Mouse (Mus musculus) MEL (cell line): ENCODE measurements around the gene Baz2a. TPM values are rescaled to one million over a fixed set of nuclear protein-coding genes. Genes with fewer than 3 reads are reported as not detected.
A peak's percentile ranks its signal among the peaks of the same experiment; 100 is the strongest.

ENCODE experiments used
- DNase-seq: peaks from one replicate; pipeline ENCODE4 v3.0.0; 2011; ENCODE audit warnings: low read depth, low spot score
- H3K27ac ChIP-seq: 2 replicates; pipeline ENCODE4 v1.5.1; 2012; ENCODE audit warnings: low read depth, mild to moderate bottlenecking, control low read depth, low read length, moderate library complexity; ENCODE audit not compliant: control insufficient read depth
- H3K27me3 ChIP-seq, 2 experiments: fragments of 150-350 bp in 1 of 2; sonication (generic) in 1 of 2; 2 replicates each; pipeline ENCODE4 v1.6.1; 2012; ENCODE audit warnings: low read length in 2 of 2, mild to moderate bottlenecking in 2 of 2, improper control_type of control experiment in 1 of 2, moderate library complexity in 1 of 2; ENCODE audit not compliant: insufficient read depth in 2 of 2, control insufficient read depth in 1 of 2
- H3K36me3 ChIP-seq, 2 experiments: 2 replicates each; pipeline ENCODE4 v1.6.1; 2012 to 2014; ENCODE audit warnings: low read length in 2 of 2, improper control_type of control experiment in 1 of 2, inconsistent platforms in 1 of 2, mild to moderate bottlenecking in 1 of 2; ENCODE audit not compliant: insufficient read depth in 2 of 2, control insufficient read depth in 1 of 2
- H3K4me1 ChIP-seq, 2 experiments: fragments of 150-350 bp in 1 of 2; sonication (generic) in 1 of 2; 2 replicates each; pipeline ENCODE4 v1.6.1; 2012; ENCODE audit warnings: low read length in 2 of 2, improper control_type of control experiment in 1 of 2, mild to moderate bottlenecking in 1 of 2; ENCODE audit not compliant: insufficient read depth in 2 of 2, control insufficient read depth in 1 of 2
- H3K4me3 ChIP-seq, 2 experiments: fragments of 150-350 bp in 1 of 2; sonication (generic) in 1 of 2; 2 replicates each; pipeline ENCODE4 v1.5.1; 2012; ENCODE audit warnings: low read depth in 2 of 2, low read length in 2 of 2, mild to moderate bottlenecking in 2 of 2, moderate library complexity in 2 of 2, control low read depth in 1 of 2, improper control_type of control experiment in 1 of 2; ENCODE audit not compliant: control insufficient read depth in 1 of 2, insufficient read depth in 1 of 2
- H3K79me2 ChIP-seq: 2 replicates; pipeline ENCODE4 v1.6.1; 2012; ENCODE audit warnings: mild to moderate bottlenecking, low read length, moderate library complexity; ENCODE audit not compliant: control insufficient read depth, poor library complexity, insufficient read depth
- H3K9ac ChIP-seq: 2 replicates; pipeline ENCODE4 v1.6.1; 2012; ENCODE audit warnings: low read depth, mild to moderate bottlenecking, control low read depth, low read length, moderate library complexity; ENCODE audit not compliant: control insufficient read depth, poor library complexity, severe bottlenecking
- H3K9me3 ChIP-seq: fragments of 150-350 bp; sonication (generic); replicated peaks from 2 replicates; pipeline ENCODE4 v1.6.1; 2012; ENCODE audit warnings: mild to moderate bottlenecking, low read length, improper control_type of control experiment, moderate library complexity; ENCODE audit not compliant: insufficient read depth
- E2F4 ChIP-seq: IDR thresholded peaks from 2 replicates; pipeline ENCODE4 v1.6.1; 2011; ENCODE audit warnings: low read depth, low read length, improper control_type of control experiment, borderline replicate concordance
- HCFC1 ChIP-seq: IDR thresholded peaks from 2 replicates; pipeline ENCODE4 v1.6.1; 2012; ENCODE audit warnings: low read depth, mild to moderate bottlenecking, inconsistent platforms, low read length, improper control_type of control experiment, moderate library complexity
- KAT2A ChIP-seq: conservative IDR thresholded peaks from 2 replicates; pipeline ENCODE4 v1.6.1; 2012; ENCODE audit warnings: low read depth, low read length, improper control_type of control experiment, inconsistent platforms
- MAZ ChIP-seq: IDR thresholded peaks from 2 replicates; pipeline ENCODE4 v1.6.1; 2012; ENCODE audit warnings: low read depth, mild to moderate bottlenecking, inconsistent platforms, low read length, improper control_type of control experiment
- POLR2A ChIP-seq, 2 experiments: IDR thresholded peaks; 2 replicates each; pipeline ENCODE4 v1.6.1; 2011 to 2012; ENCODE audit warnings: low read length in 2 of 2, mild to moderate bottlenecking in 2 of 2, control low read depth in 1 of 2, improper control_type of control experiment in 1 of 2, low read depth in 1 of 2, moderate library complexity in 1 of 2; ENCODE audit not compliant: control insufficient read depth in 1 of 2, insufficient read depth in 1 of 2, poor library complexity in 1 of 2
- POLR2AphosphoS5 ChIP-seq: IDR thresholded peaks from 2 replicates; pipeline ENCODE4 v1.6.1; 2012; ENCODE audit warnings: low read depth, borderline replicate concordance, mild to moderate bottlenecking, inconsistent platforms, low read length, moderate library complexity, mixed read lengths
- SIN3A ChIP-seq: IDR thresholded peaks from 2 replicates; pipeline ENCODE4 v1.6.1; 2012; ENCODE audit warnings: low read length, improper control_type of control experiment, inconsistent platforms
- SMC3 ChIP-seq: IDR thresholded peaks from 2 replicates; pipeline ENCODE4 v1.6.1; 2011; ENCODE audit warnings: low read depth, low read length, improper control_type of control experiment
- USF1 ChIP-seq: IDR thresholded peaks from 2 replicates; pipeline ENCODE4 v1.6.1; 2014; ENCODE audit warnings: low read depth, mild to moderate bottlenecking, inconsistent platforms, low read length, improper control_type of control experiment, moderate library complexity
- ZC3H11A ChIP-seq: IDR thresholded peaks from 2 replicates; pipeline ENCODE4 v1.6.1; 2012; ENCODE audit warnings: low read depth, mild to moderate bottlenecking, inconsistent platforms, low read length, improper control_type of control experiment
- ZKSCAN1 ChIP-seq: IDR thresholded peaks from 2 replicates; pipeline ENCODE4 v1.6.1; 2012; ENCODE audit warnings: low read depth, mild to moderate bottlenecking, inconsistent platforms, low read length, improper control_type of control experiment, moderate library complexity
- polyA plus RNA-seq, 2 experiments: library from polyadenylated mRNA; stranded (reverse) in 1 of 2; unstranded in 1 of 2; fragments of >175 nt in 1 of 2; fragments of >200 nt in 1 of 2; gene quantifications; 2 replicates each; pipeline versions ENCODE4 v1.2.1 to v1.2.4; 2012; ENCODE audit warnings: low replicate concordance in 2 of 2, low read depth in 1 of 2; ENCODE audit not compliant: insufficient read length in 2 of 2, insufficient read depth in 1 of 2, missing spikeins in 1 of 2
- total RNA-seq: library from RNA; depleted of rRNA; stranded (reverse); fragments of 300-350 nt; gene quantifications from 2 replicates; pipeline ENCODE4 v1.2.3, GENCODE M21; 2012

Gene Baz2a
- total and polyA plus RNA-seq, 3 experiments: 5.5 to 46.0 (median 33.8) TPM

- no peak for TF ChIP-seq HCFC1
- TF ChIP-seq ZC3H11A: no peak
- TF ChIP-seq SIN3A: no peak
- TF ChIP-seq MAZ: no peak
- Histone ChIP-seq H3K9ac (no peak overlapping the region), H3K27ac (no peak overlapping the region), H3K36me3 (peaks cover 53% of the 10 kb centered on the region in 2 experiments), H3K4me3 (no peak overlapping the region), H3K79me2 (peaks cover 73% of the 10 kb centered on the region), H3K9me3 (no peaks in the 10 kb centered on the region), H3K27me3 (no peaks in the 10 kb centered on the region), H3K4me1 (peaks cover 8 to 16% of the 10 kb centered on the region in 2 experiments)
- no peak for DNase-seq
Observed at GRCm38 (mm10) chr10:128041636-128042035, 49.7 kb upstream of the Baz2a start.

- H3K4me1 ChIP-seq: peaks cover 8 to 15% of the 10 kb centered on the region in 2 experiments
Observed at GRCm38 (mm10) chr10:128042466-128042865, 48.9 kb upstream of the Baz2a start.

GRCm38 (mm10) chr10:128043041-128043835, 48.1 kb upstream of the Baz2a start:
- 0 out of 4 replicates have a peak, but pooled peaks of 1 of the 2 experiments have one; percentile 29 for TF ChIP-seq POLR2A (IDR thresholded peaks at IDR 0.05; ENCODE audit: control insufficient read depth in 1 of 2, insufficient read depth in 1 of 2, low read depth in 1 of 2, low read length in 2 of 2, poor library complexity in 1 of 2)
- TF ChIP-seq ZC3H11A: no peak
- DNase-seq: no peak
- peaks cover 8 to 12% of the 10 kb centered on the region in 2 experiments for H3K4me1 ChIP-seq
- peaks cover 43 to 54% of the 10 kb centered on the region in 2 experiments for H3K36me3 ChIP-seq
- H3K9ac ChIP-seq: no peak overlapping the region
- H3K79me2 ChIP-seq: peaks cover 58% of the 10 kb centered on the region
- no peaks in the 10 kb centered on the region for H3K9me3 ChIP-seq
- H3K27ac ChIP-seq: no peak overlapping the region
- no peaks in the 10 kb centered on the region for H3K27me3 ChIP-seq
- H3K4me3 ChIP-seq: no peak overlapping the region

More at GRCm38 (mm10) chr10:128042466-128042865, 48.9 kb upstream of the Baz2a start:
- no peak overlapping the region for H3K9ac ChIP-seq
- H3K4me3 ChIP-seq: no peak overlapping the region
- no peaks in the 10 kb centered on the region for H3K9me3 ChIP-seq
- no peak for DNase-seq
- TF ChIP-seq ZKSCAN1 (no peak), USF1 (no peak), MAZ (no peak), POLR2AphosphoS5 (no peak), KAT2A (no peak), SMC3 (no peak), E2F4 (no peak)
- H3K27me3 ChIP-seq: no peaks in the 10 kb centered on the region
- H3K27ac ChIP-seq: no peak overlapping the region
- H3K79me2 ChIP-seq: peaks cover 64% of the 10 kb centered on the region
- H3K36me3 ChIP-seq: peaks cover 49 to 53% of the 10 kb centered on the region in 2 experiments
